Mouse (Mus musculus) bone marrow, adult 2 months (tissue): ENCODE measurements around the gene Wdr77. TPM values are rescaled to one million over a fixed set of nuclear protein-coding genes. Genes with fewer than 3 reads are reported as not detected.
"Not testable (repeated sequence)": the region's sequence is repeated elsewhere in the genome, so short reads cannot be mapped to it uniquely, and the experiment has no call there.

ENCODE experiments used
- H3K27ac ChIP-seq: fragments of 200-500 bp; 2 replicates; pipeline ENCODE4 v1.5.1; 2012; ENCODE audit warnings: low read depth, mild to moderate bottlenecking, control low read depth, inconsistent platforms, low read length; ENCODE audit not compliant: control insufficient read depth, poor library complexity, insufficient read depth
- H3K4me1 ChIP-seq: fragments of 200-500 bp; 2 replicates; pipeline ENCODE4 v1.6.1; 2011; ENCODE audit warnings: low read length; ENCODE audit not compliant: control insufficient read depth, insufficient read depth
- H3K4me3 ChIP-seq: fragments of 200-500 bp; replicated peaks from 2 replicates; pipeline ENCODE3; 2011; ENCODE audit warnings: mild to moderate bottlenecking, low read depth, low read length, control low read depth; ENCODE audit not compliant: control insufficient read depth
- CTCF ChIP-seq: fragments of 200-500 bp; IDR thresholded peaks from 2 replicates; pipeline ENCODE4 v1.5.1; 2011; ENCODE audit warnings: low read length, control low read depth; ENCODE audit not compliant: control insufficient read depth, insufficient read depth
- POLR2A ChIP-seq: fragments of 200-500 bp; IDR thresholded peaks from 2 replicates; pipeline ENCODE4 v1.6.1; 2011; ENCODE audit warnings: low read depth, mild to moderate bottlenecking, control low read depth, low read length, borderline replicate concordance; ENCODE audit not compliant: control insufficient read depth
- WGBS: fragments of 180-500 bp; shearing (Covaris S2); methylation state at CpG from one replicate; pipeline ENCODE4 v1.1.7; 2018; 5-methylcytosine and 5-hydroxymethylcytosine counted together
- polyA plus RNA-seq: library from polyadenylated mRNA; stranded (reverse); fragments of >200 nt; gene quantifications from 2 replicates; pipeline ENCODE4 v1.2.4, GENCODE M21; 2011; ENCODE audit warnings: low replicate concordance; ENCODE audit not compliant: missing spikeins, insufficient read depth, insufficient read length

The Wdr77 gene
- polyA plus RNA-seq, 1 experiment, result 23.9 TPM

GRCm38 (mm10) chr3:105971831-105972446, 12.8 kb downstream of the Wdr77 start:
- no peak overlapping the region for H3K4me3 ChIP-seq
- TF ChIP-seq POLR2A, result no peak
- no peak for TF ChIP-seq CTCF
- H3K4me1 ChIP-seq, result peaks cover 5% of the 10 kb centered on the region; the same call in 1 of the 2 replicates
- 78% methylated on average over 5 of the region's 5 CpGs for WGBS
- H3K27ac ChIP-seq, result no peak overlapping the region

- H3K4me3 ChIP-seq, result no peak within 1 kb of the TSS
- peaks cover 5% of the 10 kb centered on the region; the same call in 1 of the 2 replicates for H3K4me1 ChIP-seq
- TF ChIP-seq POLR2A, result no peak
- no peak for TF ChIP-seq CTCF
- 82% methylated on average over 3 of the region's 3 CpGs for WGBS
- peak within 1 kb of the TSS; percentile 6; the same call in 1 of the 2 replicates for H3K27ac ChIP-seq
Observed at GRCm38 (mm10) chr3:105973411-105973810, 14.2 kb downstream of the Wdr77 start, which contains the start of gene Ovgp1. Gene Ovgp1, plus strand, starts transcription at chr3:105973711.

- no peak for TF ChIP-seq POLR2A
- TF ChIP-seq CTCF, result no peak
- Histone ChIP-seq H3K4me1 (peaks cover 5% of the 10 kb centered on the region; the same call in 1 of the 2 replicates), H3K4me3 (no peak overlapping the region), H3K27ac (no peak overlapping the region; the same call in 1 of the 2 replicates)
- 60% methylated on average over 2 of the region's 2 CpGs for WGBS
Observed at GRCm38 (mm10) chr3:105974174-105974573, 15.0 kb downstream of the Wdr77 start.

GRCm38 (mm10) chr3:105989611-105990010, 30.4 kb downstream of the Wdr77 start:
- not testable (repeated sequence) for H3K4me1 ChIP-seq, H3K27ac ChIP-seq, H3K4me3 ChIP-seq
- 87% methylated on average over 5 of the region's 5 CpGs for WGBS

- TF ChIP-seq POLR2A (no peak), CTCF (peak; percentile 16; the same call in 1 of the 2 replicates)
Observed at GRCm38 (mm10) chr3:105991653-105992283, 32.6 kb downstream of the Wdr77 start.

GRCm38 (mm10) chr3:105994730-105995129, 35.6 kb downstream of the Wdr77 start:
- Histone ChIP-seq H3K4me3 (no peak overlapping the region), H3K27ac (no peak overlapping the region), H3K4me1 (no peaks in the 10 kb centered on the region)
- TF ChIP-seq CTCF (no peak), POLR2A (no peak)
- WGBS, result 6% methylated on average over 2 of the region's 2 CpGs

More at GRCm38 (mm10) chr3:105991653-105992283, 32.6 kb downstream of the Wdr77 start:
- Histone ChIP-seq H3K4me1 (no peaks in the 10 kb centered on the region), H3K27ac (no peak overlapping the region), H3K4me3 (no peak overlapping the region)
- 7% methylated on average over 4 of the region's 4 CpGs for WGBS

GRCm38 (mm10) chr3:106000707-106001375, 41.7 kb downstream of the Wdr77 start:
- TF ChIP-seq POLR2A (no peak), CTCF (no peak)
- no peak overlapping the region for H3K27ac ChIP-seq
- no peak overlapping the region for H3K4me3 ChIP-seq
- H3K4me1 ChIP-seq, result no peaks in the 10 kb centered on the region
- 32% methylated on average over 11 of the region's 11 CpGs for whole genome bisulfite sequencing
